Mouse (Mus musculus) neural tube, embryonic 12.5 days (tissue): ENCODE data around the gene Hoxd10. TPM values are rescaled to one million over a fixed set of nuclear protein-coding genes. Genes with fewer than 3 reads are reported as not detected.
A peak's percentile ranks its signal among the peaks of the same experiment; 100 is the strongest.

Experiments used
- ATAC-seq: fragments of 200-750 bp; cut with Nextera tagmentation; 2 replicates; pipeline ENCODE4 v1.8.0; 2017; ENCODE audit warnings: low read depth, mild to moderate bottlenecking, moderate TSS enrichment, moderate library complexity; ENCODE audit not compliant: low FRiP score
- H3K27ac ChIP-seq: fragments of 300-500 bp; sonication (generic); 2 replicates; pipeline ENCODE4 v1.5.1; 2016
- H3K27me3 ChIP-seq: fragments of 300-500 bp; sonication (generic); replicated peaks from 2 replicates; pipeline ENCODE4 v1.6.1; 2016; ENCODE audit warnings: mild to moderate bottlenecking
- H3K36me3 ChIP-seq: fragments of 300-500 bp; sonication (generic); 2 replicates; pipeline ENCODE4 v1.6.1; 2016; ENCODE audit warnings: mild to moderate bottlenecking
- H3K4me1 ChIP-seq: fragments of 300-500 bp; sonication (generic); 2 replicates; pipeline ENCODE4 v1.6.1; 2016
- H3K4me2 ChIP-seq: fragments of 300-500 bp; sonication (generic); replicated peaks from 2 replicates; pipeline ENCODE4 v1.6.1; 2016; ENCODE audit warnings: mild to moderate bottlenecking
- H3K4me3 ChIP-seq: fragments of 300-500 bp; sonication (generic); 2 replicates; pipeline ENCODE4 v1.5.1; 2016
- H3K9ac ChIP-seq: fragments of 300-500 bp; sonication (generic); 2 replicates; pipeline ENCODE4 v1.6.1; 2016; ENCODE audit warnings: mild to moderate bottlenecking
- H3K9me3 ChIP-seq: fragments of 300-500 bp; sonication (generic); 2 replicates; pipeline ENCODE4 v1.6.1; 2016; ENCODE audit warnings: mild to moderate bottlenecking
- WGBS: fragments of 180-500 bp; shearing (Covaris S2); methylation state at CpG from one replicate; pipeline ENCODE4 v1.1.7; 2016; 5-methylcytosine and 5-hydroxymethylcytosine counted together
- polyA plus RNA-seq: library from polyadenylated mRNA; unstranded; fragments of >200 nt; fragmentation: Nextera tagmentation; extraction: Ambion mirVana; gene quantifications from 2 replicates; pipeline ENCODE4 v1.2.1, GENCODE M21; 2016

The Hoxd10 gene
- polyA plus RNA-seq, 1 experiment from 2014 or later = 49.0 TPM

DNA sequence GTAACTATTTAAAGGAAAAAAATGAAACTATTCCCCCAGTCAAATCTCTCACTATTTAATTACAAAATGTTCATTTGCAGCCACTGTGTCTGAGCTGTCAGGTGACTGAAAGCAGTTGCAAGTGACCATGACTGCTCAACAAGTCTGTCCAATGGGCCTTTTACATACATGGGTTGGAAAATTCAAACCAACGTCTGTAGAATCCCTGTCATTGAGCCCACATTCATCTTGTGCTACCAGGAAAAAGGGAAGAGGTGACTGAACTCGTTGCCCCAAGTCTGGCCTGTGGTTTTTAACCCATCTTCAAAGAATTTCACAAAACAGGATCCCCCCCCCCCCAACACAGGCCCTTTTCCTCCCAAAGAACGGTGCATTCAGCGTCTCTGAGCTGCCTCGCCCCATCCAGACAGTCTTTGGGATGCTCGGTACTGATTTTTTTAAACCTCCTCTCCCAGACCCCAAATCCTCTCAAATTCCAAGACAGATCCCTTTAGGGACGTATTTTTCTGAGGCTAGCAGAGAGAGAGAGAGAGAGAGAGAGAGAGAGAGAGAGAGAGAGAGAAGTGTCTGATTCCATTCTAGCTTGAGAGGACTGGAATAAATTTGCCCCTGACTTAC, 4.2 kb downstream of the Hoxd10 start:
- 8% methylated on average over 7 of the region's 7 CpGs for WGBS
- ATAC-seq = no peak
- H3K36me3 ChIP-seq = no peaks in the 10 kb centered on the region
- no peaks in the 10 kb centered on the region for H3K9me3 ChIP-seq
- H3K27me3 ChIP-seq = peaks cover 85% of the 10 kb centered on the region
- peak overlapping the region; percentile 96 for H3K9ac ChIP-seq
- peak overlapping the region; percentile 75 for H3K4me2 ChIP-seq
- H3K4me3 ChIP-seq = peak overlapping the region; percentile 54; the same call in 1 of the 2 replicates
- H3K4me1 ChIP-seq = peaks cover 28% of the 10 kb centered on the region
- peak overlapping the region; percentile 83; the same call in 1 of the 2 replicates for H3K27ac ChIP-seq

GRCm38 (mm10) chr2:74696442-74697335, 5.0 kb downstream of the Hoxd10 start:
- Histone ChIP-seq H3K36me3 (no peaks in the 10 kb centered on the region), H3K4me2 (peak overlapping the region; percentile 75), H3K9ac (peak overlapping the region; percentile 96), H3K4me3 (peak overlapping the region; percentile 54), H3K27me3 (peaks cover 82% of the 10 kb centered on the region), H3K27ac (peak overlapping the region; percentile 83), H3K4me1 (peaks cover 30% of the 10 kb centered on the region), H3K9me3 (no peaks in the 10 kb centered on the region)
- 2% methylated on average over 34 of the region's 34 CpGs for WGBS
- no peak for ATAC-seq

DNA sequence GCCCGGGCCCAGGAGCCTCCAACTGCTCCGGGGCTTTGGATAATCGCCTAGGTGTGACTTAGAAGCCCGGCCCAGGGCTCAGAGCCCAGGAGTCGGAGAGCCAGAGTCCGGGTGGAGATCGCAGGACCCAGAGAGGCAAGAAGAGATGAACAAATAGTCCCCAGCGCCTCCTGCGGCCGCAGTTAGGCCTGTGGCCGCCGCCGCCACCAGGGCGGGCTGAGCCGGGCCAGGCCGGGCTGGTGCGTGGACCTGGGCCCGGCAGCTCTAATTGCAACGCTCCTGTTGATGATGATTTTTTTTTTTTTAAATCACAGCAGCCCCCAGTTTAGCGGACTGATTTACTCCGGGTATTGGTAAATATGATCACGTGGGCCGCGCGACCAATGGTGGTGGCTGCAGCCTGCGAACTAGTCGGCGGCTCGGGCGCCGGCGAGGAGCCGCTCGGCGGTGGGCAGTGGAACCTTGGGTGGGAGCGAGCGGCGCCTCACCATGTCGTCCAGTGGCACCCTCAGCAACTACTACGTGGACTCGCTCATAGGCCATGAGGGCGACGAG, 5.9 kb downstream of the Hoxd10 start, which contains the start of gene Hoxd9:
Hoxd9 (plus strand) TSS at position 161 of the 555 bp plus-strand sequence.
- WGBS = under 1% methylated on average over 43 of the region's 43 CpGs
- peak within 1 kb of the TSS; percentile 75 for H3K4me2 ChIP-seq
- peak; percentile 49 for ATAC-seq
- H3K4me1 ChIP-seq = peaks cover 30% of the 10 kb centered on the region
- peak within 1 kb of the TSS; percentile 96 for H3K9ac ChIP-seq
- H3K36me3 ChIP-seq = no peaks in the 10 kb centered on the region
- H3K27me3 ChIP-seq = peaks cover 73% of the 10 kb centered on the region
- no peaks in the 10 kb centered on the region for H3K9me3 ChIP-seq
- peak within 1 kb of the TSS; percentile 83 for H3K27ac ChIP-seq
- H3K4me3 ChIP-seq = peak within 1 kb of the TSS; percentile 54

- Histone ChIP-seq H3K4me2 (peak overlapping the region; percentile 75), H3K36me3 (no peaks in the 10 kb centered on the region), H3K4me3 (peak overlapping the region; percentile 54), H3K4me1 (peaks cover 33% of the 10 kb centered on the region), H3K27ac (peak overlapping the region; percentile 83; the same call in 1 of the 2 replicates), H3K27me3 (peaks cover 65% of the 10 kb centered on the region), H3K9ac (peak overlapping the region; percentile 96), H3K9me3 (no peaks in the 10 kb centered on the region)
- under 1% methylated on average over 83 of the region's 86 CpGs for WGBS
- ATAC-seq = 0 out of 2 replicates have a peak, but pooled peaks have one; percentile 25
Observed at GRCm38 (mm10) chr2:74698201-74699052, 6.7 kb downstream of the Hoxd10 start.

- H3K4me3 ChIP-seq = peak overlapping the region; percentile 54
- peak overlapping the region; percentile 75 for H3K4me2 ChIP-seq
Observed at GRCm38 (mm10) chr2:74699053-74699430, 7.3 kb downstream of the Hoxd10 start.

GRCm38 (mm10) chr2:74699664-74700545, 8.2 kb downstream of the Hoxd10 start:
- H3K9ac ChIP-seq = peak overlapping the region; percentile 96
- WGBS = 3% methylated on average over 23 of the region's 23 CpGs
- H3K4me2 ChIP-seq = peak overlapping the region; percentile 75

More at GRCm38 (mm10) chr2:74699053-74699430, 7.3 kb downstream of the Hoxd10 start:
- H3K9me3 ChIP-seq = no peaks in the 10 kb centered on the region
- H3K27ac ChIP-seq = peak overlapping the region; percentile 57; the same call in 1 of the 2 replicates
- peaks cover 60% of the 10 kb centered on the region for H3K27me3 ChIP-seq
- peaks cover 39% of the 10 kb centered on the region for H3K4me1 ChIP-seq
- peak overlapping the region; percentile 96 for H3K9ac ChIP-seq
- ATAC-seq = no peak
- no peaks in the 10 kb centered on the region for H3K36me3 ChIP-seq
- WGBS = under 1% methylated on average over 17 of the region's 17 CpGs

GRCm38 (mm10) chr2:74700546-74701112, 8.9 kb downstream of the Hoxd10 start:
- Histone ChIP-seq H3K27me3 (peaks cover 46% of the 10 kb centered on the region), H3K4me1 (peaks cover 41% of the 10 kb centered on the region), H3K4me2 (peak overlapping the region; percentile 75), H3K27ac (peak overlapping the region; percentile 57), H3K4me3 (peak overlapping the region; percentile 54), H3K9ac (peak overlapping the region; percentile 96), H3K9me3 (no peaks in the 10 kb centered on the region), H3K36me3 (no peaks in the 10 kb centered on the region)
- no peak for ATAC-seq
- 3% methylated on average over 22 of the region's 22 CpGs for WGBS

More at GRCm38 (mm10) chr2:74699664-74700545, 8.2 kb downstream of the Hoxd10 start:
- Histone ChIP-seq H3K9me3 (no peaks in the 10 kb centered on the region), H3K4me3 (peak overlapping the region; percentile 54), H3K36me3 (no peaks in the 10 kb centered on the region), H3K4me1 (peaks cover 41% of the 10 kb centered on the region), H3K27ac (peak overlapping the region; percentile 57), H3K27me3 (peaks cover 53% of the 10 kb centered on the region)
- ATAC-seq = no peak

GRCm38 (mm10) chr2:74701949-74702819, 10.5 kb downstream of the Hoxd10 start:
- no peak for ATAC-seq
- no peak overlapping the region for H3K27ac ChIP-seq
- H3K4me1 ChIP-seq = peaks cover 33% of the 10 kb centered on the region
- H3K9ac ChIP-seq = 0 out of 2 replicates have a peak overlapping the region, but pooled peaks have one; percentile 30
- H3K4me3 ChIP-seq = no peak overlapping the region
- peaks cover 32% of the 10 kb centered on the region for H3K27me3 ChIP-seq
- WGBS = 12% methylated on average over 17 of the region's 17 CpGs
- no peaks in the 10 kb centered on the region for H3K9me3 ChIP-seq
- H3K36me3 ChIP-seq = no peaks in the 10 kb centered on the region
- peak overlapping the region; percentile 96 for H3K4me2 ChIP-seq

- Histone ChIP-seq H3K9ac (peak overlapping the region; percentile 30; the same call in 1 of the 2 replicates), H3K4me2 (peak overlapping the region; percentile 96), H3K36me3 (no peaks in the 10 kb centered on the region), H3K4me1 (peaks cover 31% of the 10 kb centered on the region), H3K27ac (no peak overlapping the region), H3K9me3 (no peaks in the 10 kb centered on the region), H3K4me3 (no peak overlapping the region), H3K27me3 (peaks cover 27% of the 10 kb centered on the region)
- ATAC-seq = no peak
- WGBS = 14% methylated on average over 6 of the region's 6 CpGs
Observed at GRCm38 (mm10) chr2:74702820-74703219, 11.1 kb downstream of the Hoxd10 start.

GRCm38 (mm10) chr2:74703317-74703716, 11.6 kb downstream of the Hoxd10 start:
- peak overlapping the region; percentile 78; the same call in 1 of the 2 replicates for H3K4me3 ChIP-seq

More at GRCm38 (mm10) chr2:74703317-74703716, 11.6 kb downstream of the Hoxd10 start:
- Histone ChIP-seq H3K4me1 (peaks cover 32% of the 10 kb centered on the region), H3K36me3 (no peaks in the 10 kb centered on the region), H3K27ac (peak overlapping the region; percentile 100), H3K4me2 (peak overlapping the region; percentile 96), H3K9me3 (no peaks in the 10 kb centered on the region), H3K9ac (peak overlapping the region; percentile 98), H3K27me3 (peaks cover 24% of the 10 kb centered on the region)
- 9% methylated on average over 10 of the region's 10 CpGs for WGBS
- no peak for ATAC-seq
